Mouse (Mus musculus): Measurements from ENCODE around the gene T. TPM values are rescaled to one million over a fixed set of nuclear protein-coding genes. Genes with fewer than 3 reads are reported as not detected.

Gene T
- total RNA-seq, 1 experiment from 2014 or later = not detected

DNA sequence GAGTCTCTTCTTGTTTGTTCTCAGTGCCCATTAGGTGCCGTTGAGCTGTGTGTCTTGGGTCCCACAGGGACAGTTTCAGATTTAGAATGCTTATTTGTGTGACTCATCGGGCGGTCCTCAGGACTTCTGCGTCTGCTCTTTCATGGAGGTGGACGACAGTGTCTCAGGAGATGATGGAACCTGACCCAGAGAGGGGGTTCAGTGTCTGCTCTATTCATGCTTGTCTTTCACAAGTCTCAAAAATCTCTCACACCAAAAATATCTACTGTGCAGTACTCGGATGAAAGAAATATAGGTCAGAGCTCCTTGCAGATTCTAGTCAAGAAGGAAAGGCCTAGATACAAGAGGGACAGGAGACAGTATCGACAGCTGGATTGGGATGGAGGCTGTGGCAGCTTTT is 48.7 kb downstream of the T start:
- ATAC-seq (replicated peaks; ENCODE audit: insufficient number of reproducible peaks, low FRiP score, low TSS enrichment, poor library complexity, severe bottlenecking) = no peak

DNA sequence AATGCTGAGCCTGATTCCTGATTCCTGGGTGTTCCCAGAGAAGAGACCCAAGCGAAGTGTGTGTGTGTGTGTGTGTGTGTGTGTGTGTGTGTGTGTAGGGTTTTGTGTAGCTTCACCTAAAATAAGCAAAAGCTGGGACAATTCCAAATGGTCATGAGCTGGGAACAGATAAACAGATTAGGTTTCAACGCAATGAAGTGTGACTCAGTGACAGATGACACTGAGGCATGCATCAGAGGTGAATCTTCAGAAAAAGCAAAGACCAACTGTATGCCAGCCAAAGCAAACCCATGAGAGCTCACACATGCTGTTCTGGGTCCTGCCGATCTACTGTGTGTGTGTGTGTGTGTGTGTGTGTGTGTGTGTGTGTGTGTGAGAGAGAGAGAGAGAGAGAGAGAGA is 50.0 kb downstream of the T start:
- no peak for ATAC-seq (replicated peaks; ENCODE audit: insufficient number of reproducible peaks, low FRiP score, low TSS enrichment, poor library complexity, severe bottlenecking)

DNA sequence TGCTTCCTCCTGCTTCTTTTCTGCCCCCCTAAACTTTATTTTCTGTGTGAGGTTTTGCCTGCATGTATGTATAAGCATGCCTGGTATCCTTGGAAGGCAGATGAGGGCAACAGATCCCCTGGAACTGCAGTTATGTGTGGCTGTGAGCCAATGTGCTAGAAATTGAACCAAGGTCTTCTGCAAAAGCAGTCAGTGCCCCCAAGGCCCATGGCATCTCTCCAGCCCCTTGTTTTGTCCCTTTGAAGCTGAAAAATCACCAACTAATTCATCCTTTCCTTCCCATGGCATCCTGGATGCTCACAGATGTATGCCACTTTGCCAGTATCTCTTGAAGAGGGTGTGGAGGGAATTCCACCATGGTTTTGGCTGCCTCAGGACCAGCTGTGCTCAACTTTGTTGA is 50.9 kb downstream of the T start:
- no peak for ATAC-seq (replicated peaks; ENCODE audit: insufficient number of reproducible peaks, low FRiP score, low TSS enrichment, poor library complexity, severe bottlenecking)

DNA sequence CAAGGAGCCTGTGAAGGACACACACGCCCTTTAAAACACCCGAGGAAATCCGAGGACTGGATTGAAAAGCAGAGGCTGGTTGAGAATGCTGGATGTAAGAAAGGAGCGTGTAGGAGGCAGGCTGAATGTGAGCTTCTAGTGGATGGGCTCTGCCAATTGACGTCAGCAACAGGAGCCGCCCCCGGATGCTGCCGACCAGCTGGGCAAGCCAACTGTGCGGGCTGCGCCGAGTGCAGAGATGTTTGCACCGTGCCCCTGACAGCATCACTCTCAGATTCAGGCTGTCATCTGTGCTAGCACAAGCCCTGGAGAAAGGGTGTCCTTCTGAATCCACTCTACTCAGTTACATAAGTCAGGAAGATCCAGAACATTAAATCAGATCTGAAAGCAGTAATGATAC is 53.6 kb downstream of the T start:
- ATAC-seq (replicated peaks; ENCODE audit: insufficient number of reproducible peaks, low FRiP score, low TSS enrichment, poor library complexity, severe bottlenecking) = no peak

DNA sequence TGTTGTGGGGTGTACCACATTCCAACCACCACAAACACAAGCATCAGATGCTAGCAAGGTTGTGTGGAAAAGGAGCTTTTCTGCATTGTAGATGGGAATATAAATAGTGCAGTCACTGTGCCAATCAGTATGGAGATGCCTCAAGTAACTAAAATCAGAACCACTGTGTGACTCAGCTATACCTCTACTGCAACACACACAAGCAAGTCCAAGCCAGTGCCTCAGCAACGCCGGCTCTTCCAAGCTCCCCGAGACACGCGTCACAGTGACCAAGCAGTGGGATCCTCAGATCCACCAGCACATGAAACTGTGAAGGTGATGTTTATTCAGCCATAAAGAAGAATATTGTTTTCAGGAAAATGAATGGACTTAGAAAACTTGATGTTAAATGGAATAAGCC is 56.7 kb downstream of the T start:
- ATAC-seq (replicated peaks; ENCODE audit: insufficient number of reproducible peaks, low FRiP score, low TSS enrichment, poor library complexity, severe bottlenecking) = no peak

Other genes starting within 250 kb of the T start
- 8.5 to 10.9 TPM (median 9.5 TPM) in 3 replicates for gene Ccr6, start 198.4 kb upstream of the T start, total RNA-seq (2017)
- 48.2 to 112 TPM (median 78.5 TPM) in 3 replicates for gene Mpc1, start 151.5 kb upstream of the T start, total RNA-seq (2017)
- 69.2 to 137 TPM (median 73.1 TPM) in 3 replicates for gene Sft2d1, start 123.3 kb upstream of the T start, total RNA-seq (2017)
- 0.10 TPM in 1 of 3 replicates, not detected in the others for gene Prr18, start 97.0 kb upstream of the T start, total RNA-seq (2017)
- gene T2, start 78.4 kb upstream of the T start, total RNA-seq (2017) = 0.39 TPM in 1 of 3 replicates, not detected in the others
- 0.29 TPM in 1 of 3 replicates, not detected in the others for gene Pde10a, start 90.9 kb downstream of the T start, total RNA-seq (2017)
- gene Gm17087, start 132.5 kb downstream of the T start, total RNA-seq (2017) = not detected in 3 replicates

Measured in monocyte, adult 5-6 weeks (primary cell).